Mouse (Mus musculus): ENCODE data around the gene Smco4. TPM values are rescaled to one million over a fixed set of nuclear protein-coding genes. Genes with fewer than 3 reads are reported as not detected.

Smco4 gene
- total RNA-seq, 4 experiments from 2014 or later, result 8.4 to 11.1 (median 9.9) TPM

Other genes with a start within 250 kb of the Smco4 start
- 10 to 100 TPM in 2 of 4 experiments, 1 to 10 TPM in 2; 9.5 to 11.0 (median 10.3) TPM for gene Med17, start 213.5 kb upstream of the Smco4 start, total RNA-seq (2022)
- 100 to 1,000 TPM in 1 of 4 experiments, 10 to 100 TPM in 3; 69.0 to 109 (median 76.8) TPM for gene Taf1d, start 187.2 kb upstream of the Smco4 start, total RNA-seq (2022)
- gene 4931406C07Rik, start 187.0 kb upstream of the Smco4 start, total RNA-seq (2022), result 1 to 10 TPM; 2.3 to 6.4 (median 4.2) TPM
- 1 to 10 TPM; 5.5 to 8.2 (median 6.4) TPM for gene Cep295, start 135.6 kb upstream of the Smco4 start, total RNA-seq (2022)
- under 1 TPM in 1 of 4 experiments, not detected in 3; 0.09 TPM for gene Deup1, start 134.5 kb downstream of the Smco4 start, total RNA-seq (2022)
- gene Slc36a4, start 216.3 kb downstream of the Smco4 start, total RNA-seq (2022), result 1 to 10 TPM in 3 of 4 experiments, under 1 TPM in 1; 0.94 to 2.1 (median 1.7) TPM

Data from gastrocnemius, adult 8-10 months (tissue).